Mouse (Mus musculus) embryonic facial prominence, embryonic 11.5 days (tissue): ENCODE data around the gene Pibf1. TPM values are rescaled to one million over a fixed set of nuclear protein-coding genes. Genes with fewer than 3 reads are reported as not detected.

ENCODE experiments used
- ATAC-seq: fragments of 200-750 bp; cut with Nextera tagmentation; replicated peaks from 2 replicates; pipeline ENCODE4 v1.8.0; 2017; ENCODE audit warnings: low read depth; ENCODE audit not compliant: insufficient number of reproducible peaks, low FRiP score, low TSS enrichment
- DNase-seq: peaks from one replicate; pipeline ENCODE4 v3.0.0-alpha.2; 2015; ENCODE audit warnings: low spot score
- H3K27ac ChIP-seq: fragments of 300-500 bp; sonication (generic); replicated peaks from 2 replicates; pipeline ENCODE4 v1.5.1; 2014; ENCODE audit warnings: mild to moderate bottlenecking, low read depth, low read length, control low read depth
- H3K27me3 ChIP-seq: fragments of 300-500 bp; sonication (generic); 2 replicates; pipeline ENCODE4 v1.6.1; 2014; ENCODE audit warnings: mild to moderate bottlenecking, low read length, moderate library complexity, mixed read lengths; ENCODE audit not compliant: control insufficient read depth, insufficient read depth
- H3K36me3 ChIP-seq: fragments of 300-500 bp; sonication (generic); replicated peaks from 2 replicates; pipeline ENCODE4 v1.6.1; 2014; ENCODE audit warnings: low read depth, mild to moderate bottlenecking, low read length, moderate library complexity, mixed read lengths; ENCODE audit not compliant: control insufficient read depth, insufficient read depth
- H3K4me1 ChIP-seq: fragments of 300-500 bp; sonication (generic); 2 replicates; pipeline ENCODE4 v1.6.1; 2014; ENCODE audit warnings: low read length, mixed read lengths; ENCODE audit not compliant: control insufficient read depth, insufficient read depth
- H3K4me2 ChIP-seq: fragments of 300-500 bp; sonication (generic); 2 replicates; pipeline ENCODE4 v1.6.1; 2014; ENCODE audit warnings: low read depth, mild to moderate bottlenecking, control low read depth, low read length, moderate library complexity
- H3K4me3 ChIP-seq: fragments of 300-500 bp; sonication (generic); 2 replicates; pipeline ENCODE4 v1.5.1; 2014; ENCODE audit warnings: low read depth, low read length, control low read depth
- H3K9ac ChIP-seq: fragments of 300-500 bp; sonication (generic); replicated peaks from 2 replicates; pipeline ENCODE4 v1.6.1; 2014; ENCODE audit warnings: mild to moderate bottlenecking, control low read depth, low read length
- H3K9me3 ChIP-seq: fragments of 300-500 bp; sonication (generic); replicated peaks from 2 replicates; pipeline ENCODE4 v1.6.1; 2016; ENCODE audit warnings: mild to moderate bottlenecking, low read length, inconsistent platforms, mixed read lengths; ENCODE audit not compliant: control insufficient read depth
- WGBS: fragments of 180-500 bp; shearing (Covaris S2); extraction: QIAGEN DNeasy Blood & Tissue Kit; methylation state at CpG from one replicate; pipeline ENCODE4 v1.1.7; 2014; 5-methylcytosine and 5-hydroxymethylcytosine counted together
- polyA plus RNA-seq: library from polyadenylated mRNA; unstranded; fragments of >200 nt; fragmentation: Nextera tagmentation; extraction: Ambion mirVana; gene quantifications from 2 replicates; pipeline ENCODE4 v1.2.1, GENCODE M21; 2014

Gene Pibf1
- polyA plus RNA-seq, 1 experiment from 2014 or later: 28.1 TPM

GRCm38 (mm10) chr14:99127509-99127908, 28.3 kb downstream of the Pibf1 start:
- Histone ChIP-seq H3K27me3 (no peaks in the 10 kb centered on the region), H3K9me3 (no peaks in the 10 kb centered on the region), H3K4me2 (no peak overlapping the region), H3K4me3 (no peak overlapping the region), H3K9ac (no peak overlapping the region), H3K27ac (no peak overlapping the region), H3K36me3 (no peaks in the 10 kb centered on the region), H3K4me1 (no peaks in the 10 kb centered on the region)
- 72% methylated on average over 1 of the region's 1 CpGs for WGBS
- no peak for DNase-seq
- no peak for ATAC-seq

GRCm38 (mm10) chr14:99129050-99129449, 29.8 kb downstream of the Pibf1 start:
- H3K36me3 ChIP-seq: no peaks in the 10 kb centered on the region
- H3K4me1 ChIP-seq: no peaks in the 10 kb centered on the region
- no peaks in the 10 kb centered on the region for H3K27me3 ChIP-seq
- DNase-seq: no peak
- WGBS: 89% methylated on average over 2 of the region's 2 CpGs
- no peak for ATAC-seq
- H3K27ac ChIP-seq: no peak overlapping the region
- no peak overlapping the region for H3K4me2 ChIP-seq
- no peaks in the 10 kb centered on the region for H3K9me3 ChIP-seq
- H3K4me3 ChIP-seq: no peak overlapping the region
- H3K9ac ChIP-seq: no peak overlapping the region

- no peak overlapping the region for H3K4me2 ChIP-seq
- no peak for ATAC-seq
- no peak overlapping the region for H3K4me3 ChIP-seq
- 89% methylated on average over 2 of the region's 2 CpGs for WGBS
- DNase-seq: no peak
- H3K27ac ChIP-seq: no peak overlapping the region
- no peaks in the 10 kb centered on the region for H3K27me3 ChIP-seq
- H3K9ac ChIP-seq: no peak overlapping the region
- no peaks in the 10 kb centered on the region for H3K4me1 ChIP-seq
- H3K9me3 ChIP-seq: no peaks in the 10 kb centered on the region
- no peaks in the 10 kb centered on the region for H3K36me3 ChIP-seq
These were observed 34.8 kb downstream of the Pibf1 start for GRCm38 (mm10) chr14:99134048-99134447.

- no peak for ATAC-seq
- H3K4me2 ChIP-seq: no peak overlapping the region
- H3K27ac ChIP-seq: no peak overlapping the region
- no peak overlapping the region for H3K4me3 ChIP-seq
- H3K9me3 ChIP-seq: no peaks in the 10 kb centered on the region
- H3K36me3 ChIP-seq: no peaks in the 10 kb centered on the region
- no peak for DNase-seq
- H3K9ac ChIP-seq: no peak overlapping the region
- no peaks in the 10 kb centered on the region for H3K27me3 ChIP-seq
- H3K4me1 ChIP-seq: no peaks in the 10 kb centered on the region
- WGBS: 93% methylated on average over 9 of the region's 9 CpGs
These were observed 36.5 kb downstream of the Pibf1 start for GRCm38 (mm10) chr14:99135761-99136160.

- Histone ChIP-seq H3K4me1 (no peaks in the 10 kb centered on the region), H3K4me3 (no peak overlapping the region), H3K27ac (no peak overlapping the region), H3K9ac (no peak overlapping the region), H3K27me3 (no peaks in the 10 kb centered on the region), H3K9me3 (no peaks in the 10 kb centered on the region), H3K4me2 (no peak overlapping the region), H3K36me3 (no peaks in the 10 kb centered on the region)
- DNase-seq (no peak), ATAC-seq (no peak)
- 91% methylated on average over 16 of the region's 16 CpGs for WGBS
These were observed 37.1 kb downstream of the Pibf1 start for GRCm38 (mm10) chr14:99136297-99136696.

GRCm38 (mm10) chr14:99140036-99140435, 40.8 kb downstream of the Pibf1 start:
- H3K27me3 ChIP-seq: no peaks in the 10 kb centered on the region
- ATAC-seq (no peak), DNase-seq (no peak)
- WGBS: 88% methylated on average over 2 of the region's 2 CpGs
- no peak overlapping the region for H3K27ac ChIP-seq
- no peaks in the 10 kb centered on the region for H3K36me3 ChIP-seq
- no peak overlapping the region for H3K4me3 ChIP-seq
- H3K9me3 ChIP-seq: no peaks in the 10 kb centered on the region
- no peaks in the 10 kb centered on the region for H3K4me1 ChIP-seq
- no peak overlapping the region for H3K9ac ChIP-seq
- H3K4me2 ChIP-seq: no peak overlapping the region

GRCm38 (mm10) chr14:99141786-99142633, 42.8 kb downstream of the Pibf1 start:
- Histone ChIP-seq H3K9me3 (no peaks in the 10 kb centered on the region), H3K27me3 (no peaks in the 10 kb centered on the region), H3K9ac (no peak overlapping the region), H3K27ac (no peak overlapping the region), H3K4me1 (no peaks in the 10 kb centered on the region), H3K36me3 (no peaks in the 10 kb centered on the region), H3K4me2 (no peak overlapping the region), H3K4me3 (no peak overlapping the region)
- peak; percentile 89 for DNase-seq
- WGBS: 24% methylated on average over 15 of the region's 15 CpGs
- ATAC-seq: peak; percentile 86

- Histone ChIP-seq H3K4me3 (no peak overlapping the region), H3K27me3 (no peaks in the 10 kb centered on the region), H3K36me3 (no peaks in the 10 kb centered on the region), H3K9me3 (no peaks in the 10 kb centered on the region), H3K4me1 (no peaks in the 10 kb centered on the region), H3K4me2 (no peak overlapping the region), H3K9ac (no peak overlapping the region), H3K27ac (no peak overlapping the region)
- DNase-seq (no peak), ATAC-seq (no peak)
- WGBS: 61% methylated on average over 1 of the region's 1 CpGs
These were observed 47.6 kb downstream of the Pibf1 start for GRCm38 (mm10) chr14:99146841-99147240.
